Mouse (Mus musculus) liver, embryonic 14.5 days (tissue): Measurements from ENCODE around the gene Gm42742. TPM values are rescaled to one million over a fixed set of nuclear protein-coding genes. Genes with fewer than 3 reads are reported as not detected.

Experiments
- ATAC-seq: fragments of 200-750 bp; cut with Nextera tagmentation; 2 replicates; pipeline ENCODE4 v1.8.0; 2017; ENCODE audit warnings: moderate number of reproducible peaks, mild to moderate bottlenecking, moderate library complexity; ENCODE audit not compliant: insufficient read depth
- DNase-seq, 3 experiments: peaks; one replicate each; pipeline ENCODE4 v3.0.0-alpha.2; 2012 to 2013; ENCODE audit warnings: low read depth in 3 of 3, low spot score in 3 of 3
- H3K27ac ChIP-seq: fragments of 300-500 bp; sonication (generic); 2 replicates; pipeline ENCODE4 v1.5.1; 2014; ENCODE audit warnings: moderate library complexity, mild to moderate bottlenecking, control low read depth, inconsistent platforms
- H3K27me3 ChIP-seq: fragments of 300-500 bp; sonication (generic); 2 replicates; pipeline ENCODE4 v1.6.1; 2014; ENCODE audit warnings: mild to moderate bottlenecking, low read length, moderate library complexity; ENCODE audit not compliant: control insufficient read depth, insufficient read depth
- H3K36me3 ChIP-seq: fragments of 300-500 bp; sonication (generic); replicated peaks from 2 replicates; pipeline ENCODE4 v1.6.1; 2014; ENCODE audit warnings: low read depth; ENCODE audit not compliant: control insufficient read depth, insufficient read depth
- H3K4me1 ChIP-seq, 2 experiments: fragments of 200-500 bp in 1 of 2; fragments of 300-500 bp in 1 of 2; sonication (generic) in 1 of 2; replicated peaks; 2 replicates each; pipeline ENCODE4 v1.6.1; 2012 to 2014; ENCODE audit warnings: antibody characterized with exemption in 1 of 2, inconsistent platforms in 1 of 2, low read length in 1 of 2; ENCODE audit not compliant: control insufficient read depth in 2 of 2, insufficient read depth in 2 of 2
- H3K4me2 ChIP-seq: fragments of 300-500 bp; sonication (generic); 2 replicates; pipeline ENCODE4 v1.6.1; 2014; ENCODE audit warnings: low read depth, mild to moderate bottlenecking, control low read depth, moderate library complexity
- H3K4me3 ChIP-seq, 2 experiments: fragments of 200-500 bp in 1 of 2; fragments of 300-500 bp in 1 of 2; sonication (generic) in 1 of 2; 2 replicates each; pipeline ENCODE4 v1.5.1; 2012 to 2014; ENCODE audit warnings: low read depth in 2 of 2, low read length in 2 of 2, mild to moderate bottlenecking in 2 of 2, control low read depth in 1 of 2, inconsistent platforms in 1 of 2, moderate library complexity in 1 of 2; ENCODE audit not compliant: insufficient read depth in 1 of 2
- H3K9ac ChIP-seq: fragments of 300-500 bp; sonication (generic); replicated peaks from 2 replicates; pipeline ENCODE4 v1.6.1; 2014; ENCODE audit warnings: mild to moderate bottlenecking, control low read depth, moderate library complexity
- H3K9me3 ChIP-seq: fragments of 300-500 bp; sonication (generic); 2 replicates; pipeline ENCODE4 v1.6.1; 2016; ENCODE audit warnings: low read length, mixed read lengths; ENCODE audit not compliant: control insufficient read depth
- CTCF ChIP-seq: IDR thresholded peaks from 2 replicates; pipeline ENCODE4 v1.5.1; 2016; ENCODE audit warnings: antibody characterized with exemption, low read depth, control low read depth
- EP300 ChIP-seq: IDR thresholded peaks from 2 replicates; pipeline ENCODE4 v1.6.1; 2016; ENCODE audit warnings: antibody characterized with exemption, low read depth
- WGBS: fragments of 180-500 bp; shearing (Covaris S2); extraction: QIAGEN DNeasy Blood & Tissue Kit; methylation state at CpG from one replicate; pipeline ENCODE4 v1.1.7; 2014; ENCODE audit not compliant: insufficient replicate concordance; 5-methylcytosine and 5-hydroxymethylcytosine counted together
- polyA plus RNA-seq, 2 experiments: library from polyadenylated mRNA; depleted of rRNA in 1 of 2; stranded (reverse) in 1 of 2; unstranded in 1 of 2; fragments of >200 nt; fragmentation: Nextera tagmentation in 1 of 2; extraction: Ambion mirVana in 1 of 2; gene quantifications; 2 replicates each; pipeline versions ENCODE4 v1.2.1 to v1.2.3; 2012 to 2014

Gene Gm42742
- polyA plus RNA-seq, 2 experiments: 1.2 to 15.7 TPM

DNA sequence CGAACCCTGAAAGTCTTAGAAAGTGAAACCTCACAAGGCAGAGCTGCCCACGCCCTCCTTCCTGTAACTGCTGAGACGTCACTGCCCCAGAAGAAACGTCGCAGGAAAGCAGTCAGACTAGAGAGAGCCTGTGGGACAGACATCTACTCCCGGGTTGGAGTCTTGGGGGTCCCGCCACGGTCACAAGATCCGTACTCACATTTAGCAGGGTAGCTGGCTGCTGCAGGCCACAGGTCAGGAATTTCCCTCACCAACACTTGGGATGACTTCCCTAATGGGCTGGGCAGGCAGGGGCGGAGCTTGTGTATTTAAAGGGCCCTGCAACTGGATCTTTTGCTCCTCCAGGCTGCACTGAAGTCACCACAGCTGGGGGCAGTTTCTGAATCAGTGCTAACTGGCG, 6.6 kb downstream of the Gm42742 start, which contains the start of gene Mvp:
Mvp (minus strand) TSS at position 302 of the 400 bp plus-strand sequence.
- Histone ChIP-seq H3K9me3 (no peaks in the 10 kb centered on the region), H3K9ac (peak within 1 kb of the TSS; percentile 48), H3K27me3 (no peaks in the 10 kb centered on the region), H3K36me3 (peaks cover 5% of the 10 kb centered on the region), H3K4me3 (peak within 1 kb of the TSS; percentile 69 to 80), H3K4me1 (peaks cover 9 to 19% of the 10 kb centered on the region in 2 experiments), H3K4me2 (peak within 1 kb of the TSS; percentile 98), H3K27ac (peak within 1 kb of the TSS; percentile 48)
- ATAC-seq (no peak), DNase-seq (peak in 2 of 3 experiments; percentile 37 to 53)
- 19% methylated on average over 11 of the region's 11 CpGs for WGBS
- TF ChIP-seq CTCF: no peak
- TF ChIP-seq EP300: no peak

DNA sequence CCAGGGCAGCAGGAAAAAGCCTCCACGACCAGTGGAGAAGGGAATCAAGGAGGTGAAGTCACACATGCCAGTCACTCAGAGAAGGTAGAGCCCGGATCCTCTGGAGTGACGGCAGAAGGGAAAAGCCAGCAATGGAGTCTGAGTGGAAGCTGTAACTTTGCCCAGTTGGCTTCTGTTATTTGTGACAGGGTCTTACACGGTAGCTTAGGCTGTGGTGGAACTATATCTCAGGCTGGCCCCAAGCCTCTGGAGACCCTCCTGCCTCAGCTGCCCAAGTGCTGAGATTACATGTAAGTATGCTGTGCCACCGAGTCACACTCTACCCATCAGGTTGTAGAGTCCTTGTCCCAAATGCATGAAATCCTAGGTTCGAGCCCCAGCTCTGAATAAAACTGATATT, 7.5 kb downstream of the Gm42742 start:
- Histone ChIP-seq H3K4me3 (no peak overlapping the region), H3K9ac (0 out of 2 replicates have a peak overlapping the region, but pooled peaks have one; percentile 4), H3K9me3 (no peaks in the 10 kb centered on the region), H3K27me3 (no peaks in the 10 kb centered on the region), H3K4me1 (peaks cover 19 to 28% of the 10 kb centered on the region in 2 experiments), H3K27ac (no peak overlapping the region), H3K36me3 (peaks cover 5% of the 10 kb centered on the region), H3K4me2 (peak overlapping the region; percentile 75)
- 81% methylated on average over 6 of the region's 6 CpGs for WGBS
- DNase-seq (no peak), ATAC-seq (no peak)
- TF ChIP-seq EP300 (no peak), CTCF (no peak)

DNA sequence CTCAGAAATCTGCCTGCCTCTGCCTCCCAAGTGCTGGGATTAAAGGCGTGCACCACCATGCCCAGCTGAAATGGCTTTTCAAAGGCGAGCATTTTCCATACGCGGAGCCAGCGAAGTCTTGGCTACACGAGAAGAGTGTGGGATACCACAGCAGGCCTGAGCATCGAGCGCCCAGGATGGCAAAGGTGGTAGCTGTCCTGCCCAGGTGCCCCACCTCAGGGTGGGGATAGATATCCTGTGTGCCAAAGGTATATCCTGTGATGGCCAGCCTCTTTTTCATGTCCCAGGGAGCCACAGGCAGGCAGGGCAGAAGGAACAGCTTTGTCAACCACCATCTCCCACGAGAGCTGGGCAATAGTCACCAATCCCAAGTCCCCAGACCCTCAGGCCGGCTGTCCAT, 8.1 kb downstream of the Gm42742 start:
- H3K4me1 ChIP-seq: peaks cover 23 to 32% of the 10 kb centered on the region in 2 experiments
- H3K27me3 ChIP-seq: no peaks in the 10 kb centered on the region
- DNase-seq (no peak), ATAC-seq (no peak)
- H3K9me3 ChIP-seq: no peaks in the 10 kb centered on the region
- TF ChIP-seq CTCF: no peak
- TF ChIP-seq EP300: no peak
- no peak overlapping the region for H3K4me3 ChIP-seq
- H3K36me3 ChIP-seq: peaks cover 5% of the 10 kb centered on the region
- H3K9ac ChIP-seq: no peak overlapping the region
- no peak overlapping the region for H3K4me2 ChIP-seq
- no peak overlapping the region for H3K27ac ChIP-seq
- 86% methylated on average over 10 of the region's 10 CpGs for WGBS

DNA sequence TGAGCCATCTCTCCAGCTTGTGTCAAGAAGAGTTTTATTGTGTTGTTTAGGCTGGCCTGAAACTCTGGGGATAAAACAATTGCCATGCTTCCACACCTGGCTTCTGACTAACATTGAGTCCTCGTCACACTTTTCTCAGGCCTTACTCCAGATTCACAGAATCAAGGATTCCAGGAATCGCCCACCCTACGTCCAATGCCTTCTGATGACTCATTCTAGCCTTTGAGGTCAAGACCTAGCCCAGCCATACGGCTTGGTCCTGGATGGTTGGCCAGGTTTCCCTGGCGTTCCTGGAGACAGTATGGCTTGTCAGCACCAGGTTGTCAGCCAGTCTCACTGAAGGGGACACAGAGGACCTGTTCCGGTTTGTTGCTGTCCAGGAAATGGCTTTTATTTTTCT, 8.5 kb downstream of the Gm42742 start:
- WGBS: 78% methylated on average over 6 of the region's 6 CpGs
- H3K36me3 ChIP-seq: peaks cover 5% of the 10 kb centered on the region
- no peaks in the 10 kb centered on the region for H3K9me3 ChIP-seq
- TF ChIP-seq EP300: no peak
- TF ChIP-seq CTCF: no peak
- H3K4me2 ChIP-seq: no peak overlapping the region
- DNase-seq (no peak), ATAC-seq (no peak)
- no peak overlapping the region for H3K27ac ChIP-seq
- H3K4me3 ChIP-seq: no peak overlapping the region
- H3K9ac ChIP-seq: no peak overlapping the region
- peaks cover 19 to 31% of the 10 kb centered on the region in 2 experiments for H3K4me1 ChIP-seq
- H3K27me3 ChIP-seq: no peaks in the 10 kb centered on the region

DNA sequence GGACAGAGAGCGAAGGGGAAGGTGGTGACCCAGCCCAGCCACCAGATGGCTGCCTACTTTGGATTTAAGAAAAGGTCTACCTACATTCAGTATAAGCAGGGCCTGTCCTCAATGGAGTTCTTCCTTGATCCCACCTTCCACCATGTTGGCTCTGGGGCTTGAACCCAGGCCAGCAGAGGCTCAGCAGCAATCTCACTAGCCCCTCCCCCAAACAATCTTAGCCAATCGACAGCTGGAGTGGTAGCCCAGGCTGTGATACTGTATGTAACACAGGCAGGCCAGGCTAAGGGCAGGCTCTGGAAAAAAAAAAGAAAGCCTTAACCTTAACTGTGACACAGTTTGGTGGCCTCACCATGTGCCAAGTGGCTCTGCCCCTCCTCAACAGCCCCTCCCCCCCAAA, 9.2 kb downstream of the Gm42742 start:
- no peak overlapping the region for H3K9ac ChIP-seq
- DNase-seq (no peak), ATAC-seq (no peak)
- TF ChIP-seq CTCF: no peak
- no peak for TF ChIP-seq EP300
- no peaks in the 10 kb centered on the region for H3K27me3 ChIP-seq
- peaks cover 5% of the 10 kb centered on the region for H3K36me3 ChIP-seq
- H3K9me3 ChIP-seq: no peaks in the 10 kb centered on the region
- peaks cover 19 to 33% of the 10 kb centered on the region in 2 experiments for H3K4me1 ChIP-seq
- no peak overlapping the region for H3K27ac ChIP-seq
- 73% methylated on average over 2 of the region's 2 CpGs for WGBS
- no peak overlapping the region for H3K4me3 ChIP-seq
- H3K4me2 ChIP-seq: no peak overlapping the region
